Mouse (Mus musculus) right cerebral cortex, adult 2 months (tissue): ENCODE data around the gene Zfand4.
"Not testable (repeated sequence)": the region's sequence is repeated elsewhere in the genome, so short reads cannot be mapped to it uniquely, and the experiment has no call there.

ENCODE experiments used
- DNase-seq, 2 experiments: peaks; one replicate each; pipeline ENCODE4 v3.0.0; 2021 to 2022; ENCODE audit warnings: low spot score in 2 of 2

Gene Zfand4

DNA sequence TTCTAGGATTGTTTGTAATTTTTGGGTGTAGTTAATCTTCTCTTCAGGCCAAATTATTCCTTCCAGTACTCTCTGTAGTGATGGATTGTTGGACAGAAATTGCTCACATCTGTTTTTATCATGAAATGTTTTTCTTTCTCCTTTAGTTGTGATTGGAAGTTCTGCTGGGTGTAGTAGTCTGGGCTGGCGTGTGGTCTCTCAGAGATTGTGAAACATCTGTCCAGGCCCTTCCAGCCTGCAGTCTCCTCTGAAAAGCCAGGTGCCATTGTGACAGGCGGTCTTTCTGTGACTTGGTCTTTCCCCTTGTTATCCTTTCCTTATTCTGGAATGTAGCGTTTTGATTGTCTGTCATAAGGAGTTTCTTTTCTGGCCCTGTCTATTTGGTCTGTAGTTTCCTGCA is 55.2 kb downstream of the Zfand4 start:
- DNase-seq, result no peak

DNA sequence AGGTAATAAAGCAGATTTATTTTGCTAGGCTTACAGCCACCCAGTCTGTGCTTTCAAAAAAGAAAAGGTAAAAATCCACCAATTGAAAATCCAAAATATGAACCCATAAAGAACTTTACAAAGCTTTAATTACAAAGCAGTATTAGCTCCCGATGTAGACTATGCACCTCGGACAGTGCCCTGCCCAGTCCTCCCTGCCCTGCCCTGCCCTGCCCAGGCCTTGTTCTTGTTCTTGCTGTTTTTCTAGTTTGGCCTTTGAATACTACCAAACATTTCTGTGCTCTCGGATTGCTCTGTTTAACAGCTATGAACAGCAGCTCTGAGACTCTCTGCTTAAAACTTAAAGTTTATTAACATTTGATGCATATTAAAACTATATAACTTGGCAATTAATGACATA is 62.6 kb downstream of the Zfand4 start:
- DNase-seq, result no peak

DNA sequence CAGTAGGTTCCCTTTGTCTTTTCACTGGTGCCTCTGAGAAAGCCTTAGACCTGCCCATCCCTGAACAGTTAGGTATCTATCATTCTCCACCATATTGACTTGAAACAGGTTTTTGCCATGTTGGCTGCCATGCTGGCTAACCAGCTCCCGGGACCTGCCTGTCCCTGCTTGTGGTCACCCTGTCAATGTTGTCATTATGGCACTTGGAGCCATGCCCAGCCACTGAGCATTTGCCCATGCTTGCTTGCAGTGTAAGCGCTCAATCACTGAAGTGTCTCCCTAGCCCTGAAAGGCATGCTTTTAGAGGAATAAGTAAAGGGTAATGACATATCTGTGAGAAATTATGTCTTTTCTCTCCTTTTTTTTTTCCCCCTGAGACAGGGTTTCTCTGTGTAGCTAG is 67.4 kb downstream of the Zfand4 start:
- no peak for DNase-seq

DNA sequence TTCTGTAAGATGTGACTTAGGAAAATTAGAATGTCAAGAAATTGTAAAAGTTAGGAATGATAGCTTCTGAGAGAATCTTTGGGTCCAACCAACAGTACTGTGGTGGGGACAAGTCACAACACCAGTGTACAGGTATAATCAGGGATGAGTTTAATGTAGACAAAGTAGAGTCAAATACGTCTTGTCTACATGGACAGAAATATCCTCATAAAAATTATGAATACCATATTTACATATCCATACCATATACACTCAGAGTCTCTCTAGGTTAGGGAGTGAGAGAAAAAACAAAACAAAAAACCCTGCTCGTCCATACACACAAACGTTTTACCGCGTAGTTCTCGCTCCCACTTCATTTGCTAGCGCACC is 73.4 kb downstream of the Zfand4 start:
- no peak for DNase-seq

DNA sequence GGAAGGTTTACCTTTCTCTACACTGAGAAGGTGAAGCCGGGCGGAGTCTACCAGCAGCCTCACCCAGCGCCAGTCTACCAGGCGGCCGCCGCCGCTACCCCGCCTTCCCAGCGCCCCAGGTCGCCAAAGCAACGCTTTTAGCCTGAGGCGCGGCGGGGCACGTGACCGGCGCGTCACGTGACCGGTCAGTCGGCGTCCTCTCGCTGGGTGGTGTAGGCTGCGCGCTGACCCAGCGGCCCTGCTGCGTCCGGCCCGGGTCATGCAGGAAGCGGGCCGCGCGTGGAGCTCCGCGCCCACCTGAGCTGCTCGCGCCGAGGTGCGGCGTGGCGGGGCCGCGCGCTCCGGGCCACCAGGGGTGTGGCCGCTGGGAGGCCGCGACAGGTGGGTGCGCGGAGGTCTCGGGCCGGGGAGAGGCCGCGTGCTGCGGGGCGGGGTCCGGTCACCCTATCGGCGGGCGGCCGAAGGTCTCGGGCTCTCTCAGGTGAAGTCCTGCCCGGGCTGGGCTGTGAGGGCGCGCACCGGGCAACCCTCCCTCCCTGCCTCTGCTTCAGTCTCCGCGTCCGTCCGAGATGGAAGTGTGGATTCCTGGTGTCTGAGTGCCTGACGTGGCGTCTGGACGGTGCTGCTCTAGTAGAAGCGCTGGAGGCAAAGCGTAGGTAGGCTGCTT is 73.9 kb downstream of the Zfand4 start, which contains the start of gene March8:
Gene March8, plus strand, starts transcription at position 190 of the 667 bp plus-strand sequence.
- DNase-seq, result peak; percentile 80 to 87

DNA sequence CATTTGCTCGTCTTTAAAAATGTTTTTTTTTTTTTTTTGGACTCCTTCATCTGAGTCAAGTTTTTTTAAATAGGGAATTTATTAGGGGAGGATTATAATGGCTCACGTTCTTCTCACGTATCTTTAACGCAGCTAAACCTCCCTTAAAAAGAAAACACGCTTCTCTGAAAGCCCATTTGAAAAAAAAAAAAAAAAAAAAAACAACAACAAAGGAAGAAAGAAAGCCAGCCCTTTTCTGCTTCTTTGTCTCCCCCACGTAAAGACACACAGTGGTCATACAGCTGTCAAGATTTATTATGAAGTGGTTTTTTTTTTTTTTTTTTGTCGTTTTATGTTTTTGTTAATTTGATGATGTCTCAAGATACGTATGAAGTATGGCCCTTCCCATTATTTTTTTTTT is 74.5 kb downstream of the Zfand4 start:
- DNase-seq, result no peak

DNA sequence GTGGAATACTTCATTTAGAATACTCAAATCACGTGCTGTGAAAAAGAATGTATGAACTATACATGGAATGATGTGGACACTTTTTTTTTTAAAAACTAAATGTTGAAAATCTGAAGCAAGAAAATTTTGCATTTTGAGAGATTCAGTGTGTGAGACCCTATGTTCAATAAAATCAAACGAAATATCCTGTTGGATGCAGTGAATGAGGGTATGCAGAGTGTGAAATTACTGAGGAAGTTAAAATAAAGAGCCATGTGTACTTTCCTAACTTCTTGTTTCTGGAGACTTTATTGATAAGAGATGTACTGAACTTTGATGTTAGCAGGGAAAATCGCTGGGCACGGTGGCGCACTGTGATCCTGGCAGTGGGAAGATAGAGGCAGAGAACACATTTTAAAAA is 75.1 kb downstream of the Zfand4 start:
- no peak for DNase-seq

DNA sequence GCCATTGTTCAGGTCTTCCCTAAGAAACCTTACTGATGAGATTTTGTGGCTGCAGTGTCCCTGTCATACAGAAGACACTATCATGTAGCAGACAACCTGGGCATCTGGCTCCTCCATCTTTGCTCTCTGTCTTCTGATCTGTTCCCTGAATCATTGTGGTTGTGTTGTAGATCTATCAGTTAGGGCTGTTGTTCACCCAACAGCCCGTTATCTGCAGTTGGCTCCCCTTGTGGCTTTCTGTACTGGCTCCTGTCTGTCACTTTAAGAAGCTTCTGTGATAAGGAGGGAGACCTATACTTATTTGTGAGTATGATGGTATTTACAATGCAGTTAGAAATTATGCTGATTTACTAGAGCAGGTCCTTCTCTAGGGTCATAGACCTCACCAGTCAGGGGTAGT is 76.5 kb downstream of the Zfand4 start:
- no peak for DNase-seq

DNA sequence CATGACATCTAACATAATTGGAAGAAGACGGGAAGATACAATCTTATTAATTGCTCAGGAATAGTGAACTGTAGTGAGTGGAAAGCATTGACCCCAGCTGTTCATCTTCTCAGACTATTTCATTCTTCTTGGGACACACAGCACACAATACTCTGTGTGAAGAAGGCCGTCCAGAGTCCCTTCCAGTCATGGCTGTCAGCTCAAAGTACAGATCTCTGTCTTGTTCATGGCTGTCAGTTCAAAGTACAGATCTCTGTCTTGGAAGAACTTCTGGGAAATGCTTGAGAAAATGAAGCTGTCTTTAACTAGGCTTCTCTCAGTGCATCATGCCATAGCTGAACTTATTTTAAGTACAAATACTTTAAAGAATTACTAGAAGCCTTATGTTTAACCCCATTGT is 83.9 kb downstream of the Zfand4 start:
- DNase-seq, result no peak

DNA sequence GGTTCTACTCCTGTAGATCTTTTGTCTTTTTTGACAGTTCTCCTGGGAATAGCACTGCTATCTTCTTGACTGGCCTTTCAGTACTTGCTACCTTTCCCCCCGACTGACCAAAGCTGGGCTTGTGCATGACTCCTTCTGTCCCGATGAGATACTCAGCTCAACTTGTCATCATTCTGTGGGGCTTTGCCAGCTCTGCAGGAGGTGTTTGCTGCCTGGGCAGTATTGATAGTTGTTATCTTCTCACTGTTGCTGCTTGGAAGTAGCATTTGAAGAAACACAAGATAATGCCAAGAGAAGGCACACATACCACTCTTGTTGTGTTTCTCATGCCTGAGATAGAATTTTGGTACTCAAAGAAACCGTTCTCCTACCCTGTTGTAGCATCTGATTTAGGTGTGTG is 86.0 kb downstream of the Zfand4 start:
- DNase-seq, result no peak

DNA sequence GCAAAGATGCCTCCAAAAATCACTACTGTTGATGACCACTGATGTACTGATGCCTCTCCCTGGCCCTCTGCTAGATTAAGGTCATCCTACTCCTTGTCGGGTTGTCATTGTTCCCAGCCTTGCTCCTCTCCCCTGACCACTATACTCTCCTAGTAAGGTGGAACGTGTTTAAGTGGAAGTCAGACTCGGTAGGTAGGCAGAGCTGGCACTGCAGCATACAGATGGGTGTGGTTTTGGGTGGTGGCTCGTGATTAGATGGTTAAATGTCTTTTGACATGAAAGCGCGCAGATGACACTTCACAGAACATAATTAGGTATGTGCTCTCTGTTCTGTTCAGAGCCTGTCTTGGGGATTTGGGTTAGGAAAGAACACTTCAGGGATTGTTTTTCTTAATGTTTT is 86.6 kb downstream of the Zfand4 start:
- no peak for DNase-seq

DNA sequence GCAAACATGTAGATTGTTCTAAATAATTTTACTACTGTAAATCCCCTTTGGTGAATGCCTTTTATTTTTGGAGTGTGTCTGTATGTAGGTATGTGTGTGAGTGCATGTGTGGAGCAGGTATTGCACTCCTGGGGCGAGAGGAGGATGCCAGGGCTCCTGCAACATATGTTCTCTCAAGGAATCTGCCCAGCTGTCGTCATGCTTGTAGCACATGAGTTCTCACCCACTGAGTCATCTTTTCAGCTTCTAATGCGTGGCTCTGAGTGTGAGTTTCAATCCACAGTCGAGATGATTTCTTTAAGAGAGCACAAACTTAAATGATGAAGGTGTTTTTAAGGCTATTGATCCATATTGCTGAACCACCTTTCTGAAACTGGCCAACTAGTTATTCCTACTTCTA is 87.5 kb downstream of the Zfand4 start:
- no peak for DNase-seq

DNA sequence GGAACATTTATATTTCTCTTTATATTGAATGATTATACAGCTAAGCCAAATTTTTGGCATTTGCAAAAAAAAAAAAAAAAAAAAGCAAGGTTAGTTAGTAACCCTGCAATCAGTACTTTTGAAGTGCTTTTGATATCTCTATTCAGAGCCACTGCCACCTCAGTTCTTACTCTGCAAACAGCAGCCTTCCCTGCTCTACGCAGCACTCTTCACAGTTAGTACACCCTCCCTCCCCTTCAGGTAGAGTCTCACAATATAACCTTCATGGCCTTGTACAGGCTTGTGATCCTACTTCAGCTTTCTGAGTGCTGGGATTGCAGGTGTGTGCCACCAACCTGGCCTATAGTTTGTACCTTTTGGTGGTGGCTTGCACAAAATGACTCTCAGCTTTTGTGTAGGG is 89.4 kb downstream of the Zfand4 start:
- DNase-seq, result no peak

DNA sequence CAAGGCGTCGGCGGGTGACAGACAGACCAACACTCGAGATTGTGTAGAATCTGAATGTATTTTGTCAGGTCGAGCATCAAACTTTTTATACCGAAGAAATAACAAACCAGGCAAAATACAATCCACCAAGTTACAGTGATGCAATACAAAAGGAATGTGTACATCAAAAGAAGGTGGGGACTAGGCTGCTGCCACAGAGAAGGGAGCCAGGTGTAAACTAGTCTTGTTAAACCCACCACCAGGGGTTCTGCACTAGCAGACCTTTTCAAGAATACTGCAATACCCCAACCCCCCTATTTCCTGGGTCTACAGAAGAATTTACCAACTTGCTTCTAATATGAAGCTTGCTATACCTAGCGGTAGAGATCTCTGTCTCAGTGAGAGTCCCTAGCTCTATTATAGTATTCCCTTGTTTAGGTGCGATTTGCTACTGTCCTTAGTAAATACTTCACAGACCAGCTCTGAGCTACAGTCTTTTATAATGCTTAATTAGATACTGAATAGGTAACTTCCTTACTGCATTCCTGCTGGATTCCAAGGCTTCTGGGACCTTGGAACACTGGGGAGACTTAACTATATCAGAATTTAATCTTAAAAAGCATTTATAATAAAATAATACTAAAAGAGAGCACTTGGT is 92.4 kb downstream of the Zfand4 start:
- not testable (repeated sequence) for DNase-seq

DNA sequence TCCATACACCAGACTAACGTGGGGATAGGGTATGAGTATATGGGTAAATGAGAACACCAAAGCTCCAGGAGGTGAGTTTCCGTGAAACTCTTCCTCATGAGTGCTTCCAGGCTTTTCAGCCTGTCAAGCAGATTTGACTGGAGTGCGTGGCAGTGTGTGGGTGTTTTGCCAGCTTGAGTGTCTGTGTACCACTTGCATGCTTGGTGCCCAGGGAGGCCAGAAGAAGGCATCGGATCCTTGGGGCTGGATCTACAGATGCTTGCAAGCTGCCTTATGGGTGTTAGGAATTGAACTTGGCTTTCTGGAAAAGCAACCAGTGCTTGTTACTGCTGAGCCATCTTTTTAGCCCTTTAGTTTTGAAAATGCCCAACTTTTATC is 92.9 kb downstream of the Zfand4 start:
- peak; percentile 16 to 25 for DNase-seq

DNA sequence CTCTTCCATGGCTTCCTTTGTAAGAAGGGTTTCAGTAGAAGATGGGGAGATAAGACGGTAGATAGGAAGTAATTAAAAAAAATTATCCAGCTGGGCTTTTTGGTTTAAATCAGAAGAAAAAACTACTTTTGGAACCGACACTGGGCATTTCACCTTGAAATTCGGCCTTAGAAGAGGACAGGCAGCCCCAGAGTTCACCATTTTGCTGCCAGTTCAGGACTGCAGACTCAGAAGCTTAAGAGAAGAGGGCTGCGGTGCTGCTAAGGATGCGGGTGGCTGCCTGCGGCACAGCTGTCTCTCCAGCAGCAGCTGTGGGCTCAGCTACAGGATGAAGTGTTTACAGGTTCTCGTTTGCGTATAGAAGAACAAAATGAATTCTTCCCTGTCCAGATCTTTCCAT is 94.0 kb downstream of the Zfand4 start:
- DNase-seq, result no peak

DNA sequence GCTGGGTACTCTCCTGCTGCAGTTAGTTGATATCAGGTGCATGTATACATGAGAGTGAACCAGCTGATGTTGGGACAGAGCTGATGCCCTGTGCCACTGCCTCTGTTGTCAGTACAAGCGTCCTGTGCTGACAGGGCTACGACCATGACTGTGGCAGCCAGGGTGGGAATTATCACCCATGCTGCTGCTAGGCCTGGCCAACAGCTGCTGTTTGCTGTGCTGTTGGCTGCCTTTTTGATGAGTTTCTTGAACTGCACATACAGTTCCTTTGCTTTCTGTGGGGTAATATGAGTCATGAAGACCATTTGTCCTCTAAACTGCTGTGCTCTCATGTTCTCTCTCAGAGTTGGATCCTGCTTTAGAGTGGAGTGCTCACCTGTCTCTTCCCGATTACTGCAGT is 95.2 kb downstream of the Zfand4 start:
- no peak for DNase-seq

DNA sequence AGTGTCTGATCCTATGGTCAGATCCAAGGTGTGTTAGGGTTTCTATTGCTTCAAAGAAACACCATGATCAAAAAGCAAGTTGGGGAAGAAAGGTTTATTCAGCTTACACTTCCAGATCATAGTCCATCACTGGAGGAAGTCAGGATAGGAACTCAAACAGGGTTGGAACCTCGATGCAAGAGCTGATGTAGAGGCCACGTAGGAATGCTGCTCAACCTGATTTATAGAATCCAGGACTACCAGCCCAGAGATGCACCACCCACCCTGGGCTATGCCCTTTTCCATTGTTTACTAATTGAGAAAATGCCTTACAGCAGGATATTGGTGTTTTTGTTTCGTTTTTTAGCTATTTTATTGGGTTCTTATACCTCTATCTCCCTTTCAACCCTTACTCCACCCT is 97.4 kb downstream of the Zfand4 start:
- no peak for DNase-seq

DNA sequence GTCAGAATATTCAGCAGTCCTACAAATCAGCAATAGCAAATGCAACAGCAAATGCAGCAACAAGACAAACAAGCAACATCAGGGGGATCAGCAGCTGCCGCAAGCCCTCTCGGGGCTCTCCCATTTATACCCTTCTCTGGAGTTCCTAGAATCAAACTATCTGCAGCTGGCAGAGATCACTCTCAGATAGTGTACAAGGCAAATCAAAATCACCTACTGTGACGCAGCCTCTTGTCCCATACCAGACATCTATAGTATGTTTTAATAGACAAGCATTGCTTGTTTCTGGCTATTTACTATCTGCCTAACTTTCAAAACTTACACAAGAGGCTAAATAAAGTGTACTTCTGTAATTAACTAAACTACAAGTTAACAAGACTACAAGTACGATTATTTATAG is 98.0 kb downstream of the Zfand4 start:
- no peak for DNase-seq

DNA sequence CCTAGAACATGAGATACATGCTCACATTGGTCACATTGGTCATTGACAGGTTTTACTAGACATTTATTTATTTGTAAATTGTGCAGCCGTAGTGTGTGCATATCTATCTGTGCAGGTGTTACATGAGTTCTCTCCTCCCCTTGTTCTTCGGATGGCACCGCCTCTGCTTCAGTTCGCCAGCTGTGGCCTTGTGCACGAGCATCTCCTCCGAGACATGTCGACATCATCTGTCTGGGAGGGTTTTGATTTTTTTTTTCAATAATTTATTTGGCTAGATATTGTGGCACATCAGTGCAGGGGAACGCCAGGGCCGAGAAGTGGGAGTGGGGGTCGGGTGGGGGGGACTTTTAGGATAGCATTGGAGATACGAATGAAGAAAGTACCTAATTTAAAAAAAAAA is 103.9 kb downstream of the Zfand4 start:
- DNase-seq, result no peak

DNA sequence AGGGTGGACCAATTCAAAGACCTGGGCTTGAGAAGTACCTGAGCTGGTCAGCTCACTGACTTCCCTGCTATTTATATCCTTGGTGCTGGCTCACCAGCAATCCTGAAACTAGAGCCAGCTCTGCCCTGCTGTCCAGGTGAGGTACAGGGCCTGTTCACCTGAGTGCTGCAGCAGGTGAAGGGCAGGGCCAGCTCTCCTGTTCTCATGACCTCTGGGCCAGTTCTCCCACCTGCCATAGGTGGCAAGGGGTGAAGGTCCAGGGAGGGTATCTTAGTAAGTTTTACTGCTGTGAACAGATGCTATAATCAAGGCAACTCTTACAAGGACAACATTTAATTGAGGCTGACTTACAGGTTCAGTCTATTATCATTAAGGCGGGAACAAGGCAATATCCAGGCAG is 105.8 kb downstream of the Zfand4 start:
- no peak for DNase-seq

DNA sequence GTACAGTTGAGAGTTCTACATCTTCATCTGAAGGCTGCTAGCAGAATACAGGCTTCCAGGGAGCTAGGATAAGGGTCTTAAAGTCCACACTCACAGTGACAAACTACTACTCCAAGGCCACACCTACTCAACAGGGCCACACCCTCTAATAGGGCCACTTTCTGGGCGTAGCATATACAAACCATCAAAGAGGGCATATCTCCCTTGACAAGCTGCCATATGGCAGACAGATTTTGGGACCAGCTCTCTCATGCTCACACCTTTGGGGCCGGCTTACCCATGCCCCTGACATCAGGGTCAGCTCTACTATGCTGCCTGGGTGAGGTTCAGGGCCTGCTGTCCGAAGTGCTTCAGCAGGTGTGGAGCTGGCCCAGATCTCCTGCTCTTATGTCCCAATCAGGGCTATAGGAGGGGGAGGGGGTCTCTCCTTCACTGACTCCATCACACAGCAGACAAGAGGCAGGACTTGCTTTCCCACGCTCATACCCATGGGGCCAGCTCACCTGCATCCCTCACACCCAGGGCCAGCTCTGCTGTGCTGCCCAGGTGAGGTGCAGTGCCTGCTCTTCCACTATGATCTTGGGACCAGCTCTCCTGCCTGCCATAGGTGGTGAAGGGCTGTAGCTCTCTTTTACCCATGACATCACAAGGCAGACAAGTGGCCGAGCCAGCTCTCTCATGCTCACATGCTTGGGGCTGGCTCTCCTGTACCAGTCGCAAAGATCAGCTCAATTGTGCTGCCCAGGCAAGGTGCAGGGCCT is 106.4 kb downstream of the Zfand4 start:
- no peak for DNase-seq

DNA sequence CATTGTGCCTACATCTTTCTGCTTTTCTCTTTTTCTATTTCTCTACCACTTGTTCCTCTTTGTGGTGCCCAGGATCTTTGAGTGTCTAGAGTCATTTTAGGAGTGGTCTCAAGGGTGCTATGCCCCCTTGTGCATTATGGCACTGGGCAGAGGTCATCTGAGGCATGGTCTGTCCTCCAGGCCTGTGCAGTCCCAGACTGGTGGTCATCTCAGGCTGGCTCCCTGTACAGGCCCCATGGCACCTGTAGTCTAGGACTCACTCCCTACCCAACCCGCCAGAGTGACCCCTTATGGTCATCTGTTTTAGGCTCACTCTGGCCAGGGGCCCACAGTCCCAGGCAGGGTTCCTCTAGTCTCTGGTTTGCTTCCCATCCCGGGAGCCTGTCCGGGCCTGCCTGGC is 107.5 kb downstream of the Zfand4 start:
- no peak for DNase-seq
